Mouse (Mus musculus): ENCODE results near the gene Yrdc.

Gene Yrdc

GRCm38 (mm10) chr4:124850261-124850913 lies at the start of gene Yrdc:
Yrdc (plus strand) TSS chr4:124850679.
- DNase-seq (ENCODE audit: low spot score): peak; percentile 94

- DNase-seq (ENCODE audit: low spot score): peak; percentile 89
These were observed 48.7 kb upstream of the Yrdc start, which contains the start of gene Mtf1 for GRCm38 (mm10) chr4:124801552-124802308. Mtf1 (plus strand) TSS chr4:124802104.

- DNase-seq (ENCODE audit: low spot score): peak; percentile 97
These were observed 47.9 kb upstream of the Yrdc start for GRCm38 (mm10) chr4:124802309-124803260.

GRCm38 (mm10) chr4:124803406-124803805 lies 47.1 kb upstream of the Yrdc start:
- no peak for DNase-seq (ENCODE audit: low spot score)

GRCm38 (mm10) chr4:124808511-124808910 lies 42.0 kb upstream of the Yrdc start:
- no peak for DNase-seq (ENCODE audit: low spot score)

- DNase-seq (ENCODE audit: low spot score): no peak
These were observed 41.2 kb upstream of the Yrdc start for GRCm38 (mm10) chr4:124809136-124809883.

GRCm38 (mm10) chr4:124810056-124810455 lies 40.4 kb upstream of the Yrdc start:
- no peak for DNase-seq (ENCODE audit: low spot score)

- no peak for DNase-seq (ENCODE audit: low spot score)
These were observed 39.0 kb upstream of the Yrdc start for GRCm38 (mm10) chr4:124811347-124811975.

- no peak for DNase-seq (ENCODE audit: low spot score)
These were observed 34.6 kb upstream of the Yrdc start for GRCm38 (mm10) chr4:124815901-124816300.

- peak; percentile 32 for DNase-seq (ENCODE audit: low spot score)
These were observed 32.7 kb upstream of the Yrdc start for GRCm38 (mm10) chr4:124817803-124818202.

- no peak for DNase-seq (ENCODE audit: low spot score)
These were observed 31.6 kb upstream of the Yrdc start for GRCm38 (mm10) chr4:124818832-124819231.

- DNase-seq (ENCODE audit: low spot score): no peak
These were observed 25.5 kb upstream of the Yrdc start for GRCm38 (mm10) chr4:124824967-124825366.

GRCm38 (mm10) chr4:124825371-124825965 lies 25.0 kb upstream of the Yrdc start:
- DNase-seq (ENCODE audit: low spot score): no peak

GRCm38 (mm10) chr4:124829671-124830070 lies 20.8 kb upstream of the Yrdc start:
- no peak for DNase-seq (ENCODE audit: low spot score)

GRCm38 (mm10) chr4:124832796-124833195 lies 17.7 kb upstream of the Yrdc start:
- DNase-seq (ENCODE audit: low spot score): no peak

GRCm38 (mm10) chr4:124838035-124838700 lies 12.3 kb upstream of the Yrdc start:
- no peak for DNase-seq (ENCODE audit: low spot score)

GRCm38 (mm10) chr4:124840998-124841397 lies 9.5 kb upstream of the Yrdc start:
- DNase-seq (ENCODE audit: low spot score): no peak

- DNase-seq (ENCODE audit: low spot score): peak; percentile 38
These were observed 7.0 kb upstream of the Yrdc start for GRCm38 (mm10) chr4:124843493-124843892.

GRCm38 (mm10) chr4:124847573-124847972 lies 2.9 kb upstream of the Yrdc start:
- DNase-seq (ENCODE audit: low spot score): peak; percentile 78

- peak; percentile 45 for DNase-seq (ENCODE audit: low spot score)
These were observed 733 bp upstream of the Yrdc start for GRCm38 (mm10) chr4:124849631-124850260.

Measured in urinary bladder, postnatal 14 days (tissue).